Mouse (Mus musculus): ENCODE results near the gene Grap. TPM values are rescaled to one million over a fixed set of nuclear protein-coding genes. Genes with fewer than 3 reads are reported as not detected.

Grap gene
- polyA plus RNA-seq, 1 experiment from 2014 or later: 6.8 TPM

DNA sequence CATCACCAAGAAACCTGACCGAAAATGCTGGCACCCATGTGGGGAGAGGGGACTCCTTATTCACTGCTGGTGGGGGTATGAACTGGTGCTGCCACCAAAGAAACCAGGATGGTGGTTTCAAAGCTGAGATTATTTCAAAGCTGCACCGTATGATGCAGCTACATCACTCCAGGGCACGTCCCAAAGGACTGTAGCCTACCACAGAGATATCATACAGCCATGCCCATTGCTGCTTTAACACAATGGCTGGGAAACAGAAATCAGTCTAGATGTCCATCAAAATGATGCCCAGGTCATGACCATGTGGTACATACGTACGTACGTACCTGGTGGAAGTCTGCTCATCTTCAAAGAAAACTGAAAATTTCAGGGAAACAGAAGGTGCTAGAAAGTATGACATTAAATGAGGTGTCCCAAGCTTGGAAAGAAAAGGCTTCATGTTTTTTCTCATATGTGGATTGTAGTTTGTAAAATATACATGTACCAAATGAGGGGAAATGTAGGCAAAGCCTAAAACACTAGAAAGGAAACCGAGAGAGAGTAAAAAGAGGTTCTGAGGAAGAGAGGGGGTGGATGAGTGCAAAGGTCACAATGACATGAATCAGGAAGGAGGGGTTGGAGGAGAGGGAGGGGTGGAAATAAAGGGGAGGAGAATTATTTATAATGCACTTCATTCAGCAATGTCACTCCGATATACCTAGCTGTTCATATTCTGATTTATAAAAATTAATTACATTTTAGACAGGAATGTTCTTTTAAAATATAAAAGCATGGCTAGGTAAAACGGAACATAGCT lies 2.4 kb upstream of the Grap start:
- 85% methylated on average over 9 of the region's 9 CpGs for WGBS
- no peaks in the 10 kb centered on the region for H3K27me3 ChIP-seq
- H3K4me2 ChIP-seq (replicated peaks): no peak overlapping the region
- no peak overlapping the region for H3K27ac ChIP-seq
- H3K9ac ChIP-seq: no peak overlapping the region
- no peak for ATAC-seq (ENCODE audit: low FRiP score, low read depth)
- no peak overlapping the region for H3K4me3 ChIP-seq
- no peaks in the 10 kb centered on the region for H3K9me3 ChIP-seq
- H3K36me3 ChIP-seq: no peaks in the 10 kb centered on the region
- no peaks in the 10 kb centered on the region for H3K4me1 ChIP-seq

GRCm38 (mm10) chr11:61652216-61652615 lies 849 bp upstream of the Grap start:
- no peak overlapping the region for H3K4me2 ChIP-seq (replicated peaks)
- 83% methylated on average over 5 of the region's 5 CpGs for WGBS
- H3K9ac ChIP-seq: no peak overlapping the region
- H3K36me3 ChIP-seq: no peaks in the 10 kb centered on the region
- ATAC-seq (ENCODE audit: low FRiP score, low read depth): no peak
- no peaks in the 10 kb centered on the region for H3K27me3 ChIP-seq
- no peaks in the 10 kb centered on the region for H3K9me3 ChIP-seq
- no peaks in the 10 kb centered on the region for H3K4me1 ChIP-seq
- H3K27ac ChIP-seq: no peak overlapping the region
- H3K4me3 ChIP-seq: no peak overlapping the region

- Histone ChIP-seq H3K27ac (no peak overlapping the region), H3K9ac (no peak overlapping the region), H3K4me1 (0 out of 2 replicates have a peak, but pooled peaks cover under 1% of the 10 kb centered on the region), H3K9me3 (no peaks in the 10 kb centered on the region), H3K27me3 (no peaks in the 10 kb centered on the region), H3K36me3 (no peaks in the 10 kb centered on the region), H3K4me2 (replicated peaks) (no peak overlapping the region), H3K4me3 (no peak overlapping the region)
- no peak for ATAC-seq (ENCODE audit: low FRiP score, low read depth)
- 71% methylated on average over 2 of the region's 2 CpGs for WGBS
Measured at GRCm38 (mm10) chr11:61653568-61653967, 503 bp downstream of the Grap start.

DNA sequence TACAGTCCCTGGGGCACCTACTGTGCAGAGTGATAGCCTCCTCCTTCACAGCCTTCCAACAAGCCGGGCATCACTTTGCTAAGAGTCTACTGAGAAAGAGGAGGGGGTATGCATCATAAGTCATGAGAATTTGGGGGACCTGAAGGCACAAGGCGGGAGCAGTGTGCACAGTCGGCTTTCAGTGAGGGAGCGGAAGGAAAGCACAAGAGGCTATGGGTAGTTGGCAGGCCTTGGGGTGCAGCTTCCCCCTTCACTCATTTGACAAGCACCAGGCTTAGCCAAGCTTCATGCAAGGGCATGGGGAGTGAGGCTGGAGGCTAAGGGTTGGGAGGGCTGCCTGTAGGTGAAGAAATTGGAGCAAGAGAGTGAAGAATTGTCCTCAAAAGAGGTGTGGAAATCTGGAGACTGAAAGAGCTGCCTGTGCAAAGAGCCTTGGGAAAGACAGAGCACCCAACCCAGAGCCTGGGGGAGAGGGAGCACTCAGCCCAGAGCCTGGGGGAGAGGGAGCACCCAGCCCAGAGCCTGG lies 1.8 kb downstream of the Grap start:
- Histone ChIP-seq H3K36me3 (no peaks in the 10 kb centered on the region), H3K9me3 (no peaks in the 10 kb centered on the region), H3K4me2 (replicated peaks) (no peak overlapping the region), H3K27me3 (no peaks in the 10 kb centered on the region), H3K4me1 (0 out of 2 replicates have a peak, but pooled peaks cover 5% of the 10 kb centered on the region), H3K4me3 (no peak overlapping the region), H3K9ac (no peak overlapping the region), H3K27ac (no peak overlapping the region)
- 98% methylated on average over 4 of the region's 4 CpGs for WGBS
- no peak for ATAC-seq (ENCODE audit: low FRiP score, low read depth)

DNA sequence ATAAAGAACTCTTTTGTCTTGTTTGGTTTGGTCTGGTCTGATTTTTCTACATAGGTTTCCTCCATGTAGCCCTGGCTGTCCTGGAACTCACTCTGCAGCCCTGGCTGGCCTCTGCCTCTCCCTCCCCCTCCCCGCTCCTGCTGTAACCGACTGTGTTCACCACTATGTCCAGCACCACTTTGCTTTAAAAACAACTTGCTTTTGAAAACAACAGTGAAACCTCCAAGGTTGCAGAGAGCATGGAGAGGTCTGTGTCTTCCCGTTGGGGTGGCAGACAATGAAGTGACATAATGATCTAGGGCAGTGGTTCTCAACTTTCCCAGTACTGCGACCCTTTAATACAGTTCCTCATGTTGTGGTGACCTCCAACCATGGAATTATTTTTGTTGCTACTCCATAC lies 2.6 kb downstream of the Grap start:
- H3K36me3 ChIP-seq: no peaks in the 10 kb centered on the region
- no peak overlapping the region for H3K9ac ChIP-seq
- H3K27me3 ChIP-seq: no peaks in the 10 kb centered on the region
- WGBS: 61% methylated on average over 4 of the region's 4 CpGs
- ATAC-seq (ENCODE audit: low FRiP score, low read depth): no peak
- no peak overlapping the region for H3K27ac ChIP-seq
- no peaks in the 10 kb centered on the region for H3K9me3 ChIP-seq
- H3K4me3 ChIP-seq: no peak overlapping the region
- H3K4me2 ChIP-seq (replicated peaks): no peak overlapping the region
- H3K4me1 ChIP-seq: 0 out of 2 replicates have a peak, but pooled peaks cover 5% of the 10 kb centered on the region

- H3K27ac ChIP-seq: no peak overlapping the region
- no peaks in the 10 kb centered on the region for H3K36me3 ChIP-seq
- H3K4me3 ChIP-seq: no peak overlapping the region
- WGBS: 75% methylated on average over 6 of the region's 6 CpGs
- no peak overlapping the region for H3K4me2 ChIP-seq (replicated peaks)
- no peaks in the 10 kb centered on the region for H3K27me3 ChIP-seq
- H3K9ac ChIP-seq: no peak overlapping the region
- no peak for ATAC-seq (ENCODE audit: low FRiP score, low read depth)
- H3K4me1 ChIP-seq: 0 out of 2 replicates have a peak, but pooled peaks cover 5% of the 10 kb centered on the region
- no peaks in the 10 kb centered on the region for H3K9me3 ChIP-seq
Measured at GRCm38 (mm10) chr11:61656148-61656850, 3.2 kb downstream of the Grap start.

DNA sequence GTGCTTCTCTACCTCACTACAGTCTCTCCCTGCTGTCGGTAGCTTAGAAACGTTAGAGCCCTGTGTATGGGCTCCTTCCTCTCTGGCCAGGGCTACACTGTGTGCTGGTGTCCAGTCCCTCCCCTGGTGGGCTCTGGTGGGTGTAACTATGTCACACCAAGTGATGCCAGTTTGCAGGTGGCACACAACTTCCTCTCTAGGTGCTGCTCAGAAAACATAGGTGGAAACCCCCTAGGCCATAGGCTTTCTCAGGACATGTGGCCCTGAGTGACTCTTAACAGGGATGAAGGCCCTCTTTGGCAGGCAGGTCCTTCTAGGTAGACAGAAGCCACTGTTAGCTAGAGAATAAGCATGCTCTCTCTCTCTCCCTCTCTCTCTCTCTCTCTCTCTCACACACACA lies 4.4 kb downstream of the Grap start:
- Histone ChIP-seq H3K4me3 (no peak overlapping the region), H3K9me3 (no peaks in the 10 kb centered on the region), H3K27ac (no peak overlapping the region), H3K36me3 (no peaks in the 10 kb centered on the region), H3K27me3 (no peaks in the 10 kb centered on the region), H3K4me2 (replicated peaks) (no peak overlapping the region), H3K9ac (no peak overlapping the region), H3K4me1 (0 out of 2 replicates have a peak, but pooled peaks cover 5% of the 10 kb centered on the region)
- ATAC-seq (ENCODE audit: low FRiP score, low read depth): no peak
- 65% methylated on average over 2 of the region's 2 CpGs for WGBS

- H3K27me3 ChIP-seq: no peaks in the 10 kb centered on the region
- no peak overlapping the region for H3K4me2 ChIP-seq (replicated peaks)
- no peak overlapping the region for H3K9ac ChIP-seq
- H3K4me1 ChIP-seq: peaks cover 5% of the 10 kb centered on the region; the same call in 1 of the 2 replicates
- no peak overlapping the region for H3K4me3 ChIP-seq
- 83% methylated on average over 3 of the region's 3 CpGs for WGBS
- H3K36me3 ChIP-seq: no peaks in the 10 kb centered on the region
- no peaks in the 10 kb centered on the region for H3K9me3 ChIP-seq
- H3K27ac ChIP-seq: no peak overlapping the region
- no peak for ATAC-seq (ENCODE audit: low FRiP score, low read depth)
Measured at GRCm38 (mm10) chr11:61658360-61658922, 5.4 kb downstream of the Grap start.

DNA sequence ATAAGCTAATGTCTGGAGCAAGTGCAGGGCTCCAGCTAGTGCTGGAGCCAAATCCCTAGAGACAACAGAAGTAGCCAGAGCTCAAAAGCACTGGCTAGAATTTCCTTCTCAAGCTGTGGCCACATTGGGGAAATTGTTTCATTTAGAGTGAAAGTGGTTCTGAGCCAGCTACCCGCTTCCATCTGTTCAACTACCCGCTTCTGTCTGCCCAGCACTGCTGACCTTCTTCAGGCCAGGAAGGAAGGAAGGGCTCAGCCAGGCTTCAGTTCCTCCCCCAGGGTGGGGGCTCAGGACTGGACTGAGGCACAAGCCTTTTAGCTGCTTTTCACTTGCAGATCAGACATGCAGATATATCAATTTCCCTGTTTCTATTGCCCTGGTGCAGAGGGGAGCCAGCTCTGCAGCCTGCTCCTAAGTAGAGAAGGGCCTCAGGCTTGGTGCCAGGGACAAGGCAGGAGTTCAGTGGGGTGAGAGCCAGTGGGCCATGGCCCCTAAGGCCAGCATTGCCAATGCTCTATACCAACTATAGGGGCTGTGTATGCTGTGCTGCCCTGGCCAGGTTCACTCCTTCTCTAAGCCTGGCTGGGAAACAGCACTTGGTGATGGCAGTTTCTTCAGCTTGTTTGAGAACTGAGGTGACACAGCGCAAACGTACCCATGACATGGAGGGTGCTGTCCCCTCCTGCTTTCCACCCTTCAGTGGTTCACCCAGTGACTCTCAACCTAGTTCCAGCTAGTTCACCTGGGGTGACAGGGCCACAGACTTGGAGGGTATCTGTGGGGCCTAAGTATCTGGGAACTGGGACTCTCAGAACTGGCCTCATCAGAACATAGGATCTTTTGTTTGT lies 6.2 kb downstream of the Grap start:
- H3K27me3 ChIP-seq: no peaks in the 10 kb centered on the region
- no peak overlapping the region for H3K4me2 ChIP-seq (replicated peaks)
- H3K27ac ChIP-seq: no peak overlapping the region
- peaks cover 5% of the 10 kb centered on the region; the same call in 1 of the 2 replicates for H3K4me1 ChIP-seq
- H3K4me3 ChIP-seq: no peak overlapping the region
- no peak overlapping the region for H3K9ac ChIP-seq
- 70% methylated on average over 4 of the region's 4 CpGs for WGBS
- no peak for ATAC-seq (ENCODE audit: low FRiP score, low read depth)
- no peaks in the 10 kb centered on the region for H3K36me3 ChIP-seq
- H3K9me3 ChIP-seq: no peaks in the 10 kb centered on the region

DNA sequence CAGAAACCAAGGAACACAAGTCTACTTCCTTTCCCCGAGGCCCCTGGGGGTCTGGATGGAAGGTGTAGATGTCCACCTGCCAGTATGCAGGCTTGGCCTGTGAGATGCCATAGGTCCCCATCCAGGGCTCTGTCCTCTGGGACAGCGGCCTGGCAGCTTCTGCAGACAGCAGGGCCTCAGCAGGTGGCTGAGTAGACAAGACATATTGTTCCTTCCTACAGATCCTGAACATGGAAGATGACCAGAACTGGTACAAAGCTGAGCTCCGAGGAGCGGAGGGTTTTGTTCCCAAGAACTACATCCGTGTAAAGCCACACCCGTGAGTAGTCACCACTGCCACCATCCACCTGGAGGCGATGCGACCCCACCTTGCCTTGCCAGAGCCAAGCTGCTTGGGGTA lies 6.9 kb downstream of the Grap start:
- no peak for ATAC-seq (ENCODE audit: low FRiP score, low read depth)
- no peak overlapping the region for H3K9ac ChIP-seq
- no peaks in the 10 kb centered on the region for H3K36me3 ChIP-seq
- 89% methylated on average over 8 of the region's 8 CpGs for WGBS
- H3K4me2 ChIP-seq (replicated peaks): no peak overlapping the region
- H3K4me3 ChIP-seq: no peak overlapping the region
- H3K4me1 ChIP-seq: peaks cover 5% of the 10 kb centered on the region; the same call in 1 of the 2 replicates
- no peaks in the 10 kb centered on the region for H3K9me3 ChIP-seq
- H3K27ac ChIP-seq: no peak overlapping the region
- H3K27me3 ChIP-seq: no peaks in the 10 kb centered on the region

- Histone ChIP-seq H3K27me3 (no peaks in the 10 kb centered on the region), H3K9ac (no peak overlapping the region), H3K27ac (no peak overlapping the region), H3K4me3 (no peak overlapping the region), H3K9me3 (no peaks in the 10 kb centered on the region), H3K36me3 (no peaks in the 10 kb centered on the region), H3K4me2 (replicated peaks) (no peak overlapping the region), H3K4me1 (peaks cover 5% of the 10 kb centered on the region; the same call in 1 of the 2 replicates)
- ATAC-seq (ENCODE audit: low FRiP score, low read depth): no peak
- WGBS: 74% methylated on average over 7 of the region's 7 CpGs
Measured at GRCm38 (mm10) chr11:61660806-61661392, 7.8 kb downstream of the Grap start.
